Mouse (Mus musculus): ENCODE data around the gene Txndc9. TPM values are rescaled to one million over a fixed set of nuclear protein-coding genes. Genes with fewer than 3 reads are reported as not detected.

Txndc9 gene
- polyA plus RNA-seq (2016; fragmentation: Nextera tagmentation; extraction: Ambion mirVana): 130 and 135 TPM in 2 replicates

- H3K27ac ChIP-seq: peak within 1 kb of the TSS; percentile 90
- H3K27me3 ChIP-seq (ENCODE audit: low read depth, poor library complexity, severe bottlenecking): no peaks in the 10 kb centered on the region
- H3K9me3 ChIP-seq (replicated peaks): no peaks in the 10 kb centered on the region
- H3K4me1 ChIP-seq: peaks cover 18% of the 10 kb centered on the region
- DNase-seq (ENCODE audit: low spot score): peak; percentile 94
- H3K4me3 ChIP-seq: peak within 1 kb of the TSS; percentile 69
- WGBS: under 1% methylated on average over 50 of the region's 50 CpGs
- peaks cover 30% of the 10 kb centered on the region for H3K36me3 ChIP-seq
These were observed at the start of gene Txndc9, which contains the start of gene Eif5b for GRCm38 (mm10) chr1:37997867-37998266. TSS of gene Txndc9 (minus strand) at chr1:37997893. TSS of gene Eif5b (plus strand) at chr1:37998010.

- Histone ChIP-seq H3K4me1 (no peaks in the 10 kb centered on the region), H3K4me3 (no peak overlapping the region), H3K36me3 (peaks cover 95% of the 10 kb centered on the region), H3K9me3 (replicated peaks) (no peaks in the 10 kb centered on the region), H3K27ac (no peak overlapping the region), H3K27me3 (ENCODE audit: low read depth, poor library complexity, severe bottlenecking) (no peaks in the 10 kb centered on the region)
- WGBS: 94% methylated on average over 2 of the region's 2 CpGs
- no peak for DNase-seq (ENCODE audit: low spot score)
These were observed 41.2 kb upstream of the Txndc9 start for GRCm38 (mm10) chr1:38038898-38039297.

GRCm38 (mm10) chr1:38037375-38037774 is 39.7 kb upstream of the Txndc9 start:
- H3K4me3 ChIP-seq: no peak overlapping the region
- no peak overlapping the region for H3K27ac ChIP-seq
- peaks cover 96% of the 10 kb centered on the region for H3K36me3 ChIP-seq
- no peaks in the 10 kb centered on the region for H3K9me3 ChIP-seq (replicated peaks)
- H3K27me3 ChIP-seq (ENCODE audit: low read depth, poor library complexity, severe bottlenecking): no peaks in the 10 kb centered on the region
- no peaks in the 10 kb centered on the region for H3K4me1 ChIP-seq
- no peak for DNase-seq (ENCODE audit: low spot score)
- 97% methylated on average over 5 of the region's 5 CpGs for WGBS

GRCm38 (mm10) chr1:38035521-38035920 is 37.8 kb upstream of the Txndc9 start:
- no peaks in the 10 kb centered on the region for H3K4me1 ChIP-seq
- H3K27ac ChIP-seq: no peak overlapping the region
- WGBS: 87% methylated on average over 4 of the region's 4 CpGs
- H3K9me3 ChIP-seq (replicated peaks): no peaks in the 10 kb centered on the region
- H3K36me3 ChIP-seq: peaks cover 88% of the 10 kb centered on the region
- no peak for DNase-seq (ENCODE audit: low spot score)
- H3K27me3 ChIP-seq (ENCODE audit: low read depth, poor library complexity, severe bottlenecking): no peaks in the 10 kb centered on the region
- no peak overlapping the region for H3K4me3 ChIP-seq

- Histone ChIP-seq H3K27me3 (ENCODE audit: low read depth, poor library complexity, severe bottlenecking) (no peaks in the 10 kb centered on the region), H3K9me3 (replicated peaks) (no peaks in the 10 kb centered on the region), H3K36me3 (peaks cover 59% of the 10 kb centered on the region), H3K4me1 (no peaks in the 10 kb centered on the region), H3K27ac (no peak overlapping the region), H3K4me3 (no peak overlapping the region)
- 95% methylated on average over 5 of the region's 5 CpGs for WGBS
- no peak for DNase-seq (ENCODE audit: low spot score)
These were observed 33.7 kb upstream of the Txndc9 start for GRCm38 (mm10) chr1:38031391-38031790.

GRCm38 (mm10) chr1:38027301-38027700 is 29.6 kb upstream of the Txndc9 start:
- WGBS: 93% methylated on average over 7 of the region's 7 CpGs
- Histone ChIP-seq H3K27me3 (ENCODE audit: low read depth, poor library complexity, severe bottlenecking) (no peaks in the 10 kb centered on the region), H3K9me3 (replicated peaks) (no peaks in the 10 kb centered on the region), H3K4me3 (no peak overlapping the region), H3K4me1 (no peaks in the 10 kb centered on the region), H3K36me3 (peaks cover 53% of the 10 kb centered on the region), H3K27ac (no peak overlapping the region)
- no peak for DNase-seq (ENCODE audit: low spot score)

- Histone ChIP-seq H3K27ac (no peak overlapping the region), H3K4me1 (no peaks in the 10 kb centered on the region), H3K4me3 (no peak overlapping the region), H3K27me3 (ENCODE audit: low read depth, poor library complexity, severe bottlenecking) (no peaks in the 10 kb centered on the region), H3K36me3 (peaks cover 23% of the 10 kb centered on the region), H3K9me3 (replicated peaks) (no peaks in the 10 kb centered on the region)
- no peak for DNase-seq (ENCODE audit: low spot score)
- 98% methylated on average over 2 of the region's 2 CpGs for WGBS
These were observed 17.0 kb upstream of the Txndc9 start for GRCm38 (mm10) chr1:38014551-38015203.

- DNase-seq (ENCODE audit: low spot score): no peak
- Histone ChIP-seq H3K4me3 (no peak overlapping the region), H3K4me1 (no peaks in the 10 kb centered on the region), H3K27me3 (ENCODE audit: low read depth, poor library complexity, severe bottlenecking) (no peaks in the 10 kb centered on the region), H3K36me3 (peaks cover under 1% of the 10 kb centered on the region; the same call in 1 of the 2 replicates), H3K27ac (no peak overlapping the region), H3K9me3 (replicated peaks) (no peaks in the 10 kb centered on the region)
These were observed 14.8 kb upstream of the Txndc9 start for GRCm38 (mm10) chr1:38012509-38012908.

GRCm38 (mm10) chr1:38012104-38012503 is 14.4 kb upstream of the Txndc9 start:
- H3K27ac ChIP-seq: no peak overlapping the region
- DNase-seq (ENCODE audit: low spot score): no peak
- 87% methylated on average over 3 of the region's 3 CpGs for WGBS
- H3K36me3 ChIP-seq: no peaks in the 10 kb centered on the region
- no peaks in the 10 kb centered on the region for H3K4me1 ChIP-seq
- H3K27me3 ChIP-seq (ENCODE audit: low read depth, poor library complexity, severe bottlenecking): no peaks in the 10 kb centered on the region
- H3K9me3 ChIP-seq (replicated peaks): no peaks in the 10 kb centered on the region
- H3K4me3 ChIP-seq: no peak overlapping the region

- no peak overlapping the region for H3K27ac ChIP-seq
- no peaks in the 10 kb centered on the region for H3K9me3 ChIP-seq (replicated peaks)
- WGBS: 82% methylated on average over 6 of the region's 6 CpGs
- DNase-seq (ENCODE audit: low spot score): no peak
- no peaks in the 10 kb centered on the region for H3K36me3 ChIP-seq
- no peaks in the 10 kb centered on the region for H3K4me1 ChIP-seq
- no peaks in the 10 kb centered on the region for H3K27me3 ChIP-seq (ENCODE audit: low read depth, poor library complexity, severe bottlenecking)
- no peak overlapping the region for H3K4me3 ChIP-seq
These were observed 14.0 kb upstream of the Txndc9 start for GRCm38 (mm10) chr1:38011647-38012046.

- Histone ChIP-seq H3K36me3 (0 out of 2 replicates have a peak, but pooled peaks cover 3% of the 10 kb centered on the region), H3K27me3 (ENCODE audit: low read depth, poor library complexity, severe bottlenecking) (no peaks in the 10 kb centered on the region), H3K27ac (no peak overlapping the region), H3K9me3 (replicated peaks) (no peaks in the 10 kb centered on the region), H3K4me1 (no peaks in the 10 kb centered on the region), H3K4me3 (no peak overlapping the region)
- no peak for DNase-seq (ENCODE audit: low spot score)
- WGBS: 76% methylated on average over 3 of the region's 3 CpGs
These were observed 9.0 kb upstream of the Txndc9 start for GRCm38 (mm10) chr1:38006741-38007140.

GRCm38 (mm10) chr1:38003046-38003445 is 5.4 kb upstream of the Txndc9 start:
- H3K36me3 ChIP-seq: 0 out of 2 replicates have a peak, but pooled peaks cover 3% of the 10 kb centered on the region
- H3K4me3 ChIP-seq: no peak overlapping the region
- no peaks in the 10 kb centered on the region for H3K9me3 ChIP-seq (replicated peaks)
- 93% methylated on average over 3 of the region's 3 CpGs for WGBS
- H3K27ac ChIP-seq: no peak overlapping the region
- no peak for DNase-seq (ENCODE audit: low spot score)
- no peaks in the 10 kb centered on the region for H3K27me3 ChIP-seq (ENCODE audit: low read depth, poor library complexity, severe bottlenecking)
- peaks cover 10% of the 10 kb centered on the region for H3K4me1 ChIP-seq

- Histone ChIP-seq H3K27ac (no peak overlapping the region), H3K27me3 (ENCODE audit: low read depth, poor library complexity, severe bottlenecking) (no peaks in the 10 kb centered on the region), H3K4me1 (peaks cover 13% of the 10 kb centered on the region), H3K4me3 (no peak overlapping the region), H3K36me3 (0 out of 2 replicates have a peak, but pooled peaks cover 3% of the 10 kb centered on the region), H3K9me3 (replicated peaks) (no peaks in the 10 kb centered on the region)
- DNase-seq (ENCODE audit: low spot score): no peak
- WGBS: 96% methylated on average over 9 of the region's 9 CpGs
These were observed 4.3 kb upstream of the Txndc9 start for GRCm38 (mm10) chr1:38001956-38002355.

- H3K4me3 ChIP-seq: no peak overlapping the region
- no peaks in the 10 kb centered on the region for H3K27me3 ChIP-seq (ENCODE audit: low read depth, poor library complexity, severe bottlenecking)
- no peak overlapping the region for H3K27ac ChIP-seq
- H3K9me3 ChIP-seq (replicated peaks): no peaks in the 10 kb centered on the region
- peaks cover 18% of the 10 kb centered on the region for H3K4me1 ChIP-seq
- 92% methylated on average over 8 of the region's 8 CpGs for WGBS
- 0 out of 2 replicates have a peak, but pooled peaks cover 3% of the 10 kb centered on the region for H3K36me3 ChIP-seq
- DNase-seq (ENCODE audit: low spot score): no peak
These were observed 3.2 kb upstream of the Txndc9 start for GRCm38 (mm10) chr1:38000844-38001243.
